Mouse (Mus musculus) E14TG2a.4 (cell line): ENCODE measurements at regions not wholly inside any gene's neighbourhood (a gene's known extent, or its start where the extent isn't known, plus 50 kb on each side); places are given as distances from the start of the nearest gene placed in this dataset.

ENCODE experiments used
- CTCF ChIP-seq: conservative IDR thresholded peaks from 2 replicates; pipeline ENCODE4 v1.5.1; 2014; ENCODE audit warnings: low read length
- NANOG ChIP-seq: IDR thresholded peaks from 2 replicates; pipeline ENCODE4 v1.6.1; 2014; ENCODE audit warnings: borderline replicate concordance, low read length, mixed read lengths

DNA sequence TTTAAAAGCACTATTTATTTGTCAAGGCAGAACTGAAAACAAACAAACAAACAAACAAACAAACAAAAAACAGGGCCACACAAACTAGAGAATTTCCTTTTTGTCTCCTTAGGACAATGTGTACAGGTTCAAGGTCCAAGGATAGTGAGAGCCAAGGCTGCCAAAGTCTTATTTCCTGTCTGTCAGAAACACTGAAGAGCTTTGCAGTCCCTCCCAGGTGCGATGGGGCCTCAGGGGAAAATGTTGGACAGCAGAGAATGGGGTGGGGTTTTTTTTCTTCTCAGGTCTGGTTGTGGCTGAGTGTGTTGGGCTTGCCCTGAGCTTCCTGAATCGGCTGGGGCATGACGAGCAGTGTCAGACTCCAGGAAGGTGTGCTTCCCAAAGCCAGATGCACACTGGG is 53.1 kb upstream of the Wscd2 start:
- TF ChIP-seq CTCF (no peak), NANOG (no peak)
